Mouse (Mus musculus): ENCODE data around the gene Gfpt1. TPM values are rescaled to one million over a fixed set of nuclear protein-coding genes. Genes with fewer than 3 reads are reported as not detected.

The Gfpt1 gene
- polyA plus RNA-seq, 1 experiment from 2014 or later: 17.5 TPM

- Histone ChIP-seq H3K36me3 (ENCODE audit: control insufficient read depth, insufficient read depth) (0 out of 2 replicates have a peak, but pooled peaks cover 3% of the 10 kb centered on the region), H3K9me3 (ENCODE audit: control insufficient read depth) (no peaks in the 10 kb centered on the region), H3K27me3 (replicated peaks; ENCODE audit: control insufficient read depth, insufficient read depth, low read length) (no peaks in the 10 kb centered on the region), H3K4me3 (ENCODE audit: low read depth, low read length) (no peak overlapping the region), H3K9ac (ENCODE audit: low read depth, low read length) (no peak overlapping the region), H3K27ac (ENCODE audit: low read depth, low read length) (no peak overlapping the region), H3K4me2 (replicated peaks; ENCODE audit: low read depth) (no peak overlapping the region), H3K4me1 (replicated peaks; ENCODE audit: control insufficient read depth, insufficient read depth, low read length) (no peaks in the 10 kb centered on the region)
- WGBS: 71% methylated on average over 2 of the region's 2 CpGs
- no peak for ATAC-seq
- TF ChIP-seq CTCF (IDR thresholded peaks at IDR 0.05; ENCODE audit: low read depth): no peak
Measured at GRCm38 (mm10) chr6:87004099-87004498, 38.5 kb upstream of the Gfpt1 start.

- Histone ChIP-seq H3K4me3 (ENCODE audit: low read depth, low read length) (no peak overlapping the region), H3K27me3 (replicated peaks; ENCODE audit: control insufficient read depth, insufficient read depth, low read length) (no peaks in the 10 kb centered on the region), H3K9me3 (ENCODE audit: control insufficient read depth) (no peaks in the 10 kb centered on the region), H3K36me3 (ENCODE audit: control insufficient read depth, insufficient read depth) (no peaks in the 10 kb centered on the region), H3K9ac (ENCODE audit: low read depth, low read length) (no peak overlapping the region), H3K4me2 (replicated peaks; ENCODE audit: low read depth) (no peak overlapping the region), H3K4me1 (replicated peaks; ENCODE audit: control insufficient read depth, insufficient read depth, low read length) (0 out of 2 replicates have a peak, but pooled peaks cover 2% of the 10 kb centered on the region), H3K27ac (ENCODE audit: low read depth, low read length) (no peak overlapping the region)
- TF ChIP-seq CTCF (IDR thresholded peaks at IDR 0.05; ENCODE audit: low read depth): no peak
- no peak for ATAC-seq
Measured at GRCm38 (mm10) chr6:87005577-87005976, 37.1 kb upstream of the Gfpt1 start.

- H3K4me1 ChIP-seq (replicated peaks; ENCODE audit: control insufficient read depth, insufficient read depth, low read length): 0 out of 2 replicates have a peak, but pooled peaks cover 4% of the 10 kb centered on the region
- WGBS: 76% methylated on average over 6 of the region's 6 CpGs
- H3K27ac ChIP-seq (ENCODE audit: low read depth, low read length): peak within 1 kb of the TSS; percentile 87
- ATAC-seq: no peak
- H3K9ac ChIP-seq (ENCODE audit: low read depth, low read length): peak within 1 kb of the TSS; percentile 90
- H3K36me3 ChIP-seq (ENCODE audit: control insufficient read depth, insufficient read depth): peaks cover 7% of the 10 kb centered on the region; the same call in 1 of the 2 replicates
- peak within 1 kb of the TSS; percentile 81 for H3K4me2 ChIP-seq (replicated peaks; ENCODE audit: low read depth)
- no peaks in the 10 kb centered on the region for H3K27me3 ChIP-seq (replicated peaks; ENCODE audit: control insufficient read depth, insufficient read depth, low read length)
- peak within 1 kb of the TSS; percentile 93 for H3K4me3 ChIP-seq (ENCODE audit: low read depth, low read length)
- no peak for TF ChIP-seq CTCF (IDR thresholded peaks at IDR 0.05; ENCODE audit: low read depth)
- no peaks in the 10 kb centered on the region for H3K9me3 ChIP-seq (ENCODE audit: control insufficient read depth)
Measured at GRCm38 (mm10) chr6:87008887-87009286, 33.8 kb upstream of the Gfpt1 start, which contains the start of gene Nfu1. Nfu1 (plus strand) TSS chr6:87009236.

DNA sequence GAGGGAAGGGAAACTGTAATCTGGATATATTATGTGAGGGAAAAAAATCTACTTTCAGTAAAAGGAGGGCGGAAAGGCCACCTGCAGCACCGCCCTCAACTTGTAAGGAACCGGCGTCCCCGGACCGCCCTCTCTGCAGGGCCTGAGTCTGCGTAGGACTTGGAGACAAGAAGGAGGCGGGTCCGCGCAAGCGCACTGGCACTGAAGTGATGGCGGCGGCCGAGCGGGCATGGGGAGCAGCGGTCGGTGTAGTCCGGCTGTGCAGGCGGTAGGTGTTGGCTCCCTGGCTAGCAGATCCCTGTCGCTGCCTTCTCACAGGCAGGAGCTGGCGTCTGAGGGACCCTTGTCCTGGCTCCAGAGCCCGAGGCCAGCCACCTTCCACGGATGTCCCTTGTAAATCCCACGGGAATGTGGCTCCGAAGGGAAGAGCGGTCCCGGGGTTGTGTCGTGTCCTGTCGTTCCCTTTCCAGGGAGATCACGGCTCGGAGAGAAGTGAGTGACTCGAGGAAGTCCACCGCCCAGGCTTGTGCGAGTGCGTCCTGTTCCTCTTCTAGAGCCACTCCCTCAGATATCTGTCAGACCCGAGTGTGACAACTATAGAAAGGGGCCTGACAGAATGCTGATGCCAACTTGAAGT lies 32.8 kb upstream of the Gfpt1 start:
- H3K4me1 ChIP-seq (replicated peaks; ENCODE audit: control insufficient read depth, insufficient read depth, low read length): 0 out of 2 replicates have a peak, but pooled peaks cover 4% of the 10 kb centered on the region
- peak overlapping the region; percentile 93 for H3K4me3 ChIP-seq (ENCODE audit: low read depth, low read length)
- peaks cover 12% of the 10 kb centered on the region; the same call in 1 of the 2 replicates for H3K36me3 ChIP-seq (ENCODE audit: control insufficient read depth, insufficient read depth)
- WGBS: under 1% methylated on average over 36 of the region's 36 CpGs
- peak overlapping the region; percentile 90 for H3K9ac ChIP-seq (ENCODE audit: low read depth, low read length)
- TF ChIP-seq CTCF (IDR thresholded peaks at IDR 0.05; ENCODE audit: low read depth): no peak
- H3K27me3 ChIP-seq (replicated peaks; ENCODE audit: control insufficient read depth, insufficient read depth, low read length): no peaks in the 10 kb centered on the region
- H3K9me3 ChIP-seq (ENCODE audit: control insufficient read depth): no peaks in the 10 kb centered on the region
- peak; percentile 94 for ATAC-seq
- peak overlapping the region; percentile 87 for H3K27ac ChIP-seq (ENCODE audit: low read depth, low read length)
- peak overlapping the region; percentile 81 for H3K4me2 ChIP-seq (replicated peaks; ENCODE audit: low read depth)

DNA sequence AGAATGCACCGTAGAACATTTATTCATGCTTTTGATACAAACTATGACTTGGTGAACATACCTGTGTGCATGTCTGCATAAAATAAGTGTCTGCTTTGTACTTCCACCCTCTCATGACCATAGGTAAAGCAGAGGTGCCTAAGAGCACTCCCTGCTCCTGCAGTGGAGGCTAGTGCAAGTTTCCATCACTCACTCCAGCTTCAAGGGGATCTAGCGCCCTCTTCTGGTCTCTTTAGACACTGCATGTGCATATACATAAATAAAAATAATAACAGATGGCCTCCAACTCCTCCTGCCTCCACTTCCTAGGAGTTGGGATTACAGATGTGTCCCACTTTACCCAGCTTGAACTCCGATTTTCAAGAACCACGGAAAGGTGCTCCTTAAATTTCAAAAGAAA lies 25.7 kb upstream of the Gfpt1 start:
- Histone ChIP-seq H3K4me1 (replicated peaks; ENCODE audit: control insufficient read depth, insufficient read depth, low read length) (no peaks in the 10 kb centered on the region), H3K9ac (ENCODE audit: low read depth, low read length) (no peak overlapping the region), H3K27me3 (replicated peaks; ENCODE audit: control insufficient read depth, insufficient read depth, low read length) (no peaks in the 10 kb centered on the region), H3K9me3 (ENCODE audit: control insufficient read depth) (no peaks in the 10 kb centered on the region), H3K27ac (ENCODE audit: low read depth, low read length) (no peak overlapping the region), H3K4me3 (ENCODE audit: low read depth, low read length) (no peak overlapping the region), H3K4me2 (replicated peaks; ENCODE audit: low read depth) (no peak overlapping the region), H3K36me3 (ENCODE audit: control insufficient read depth, insufficient read depth) (peaks cover 57% of the 10 kb centered on the region)
- 69% methylated on average over 4 of the region's 4 CpGs for WGBS
- TF ChIP-seq CTCF (IDR thresholded peaks at IDR 0.05; ENCODE audit: low read depth): peak; percentile 78
- ATAC-seq: no peak

- Histone ChIP-seq H3K4me1 (replicated peaks; ENCODE audit: control insufficient read depth, insufficient read depth, low read length) (no peaks in the 10 kb centered on the region), H3K36me3 (ENCODE audit: control insufficient read depth, insufficient read depth) (peaks cover 66% of the 10 kb centered on the region), H3K9ac (ENCODE audit: low read depth, low read length) (no peak overlapping the region), H3K4me3 (ENCODE audit: low read depth, low read length) (no peak overlapping the region), H3K9me3 (ENCODE audit: control insufficient read depth) (no peaks in the 10 kb centered on the region), H3K27me3 (replicated peaks; ENCODE audit: control insufficient read depth, insufficient read depth, low read length) (no peaks in the 10 kb centered on the region), H3K27ac (ENCODE audit: low read depth, low read length) (no peak overlapping the region), H3K4me2 (replicated peaks; ENCODE audit: low read depth) (no peak overlapping the region)
- ATAC-seq: no peak
- 92% methylated on average over 8 of the region's 8 CpGs for WGBS
- no peak for TF ChIP-seq CTCF (IDR thresholded peaks at IDR 0.05; ENCODE audit: low read depth)
Measured at GRCm38 (mm10) chr6:87018874-87019273, 23.8 kb upstream of the Gfpt1 start.
